Mouse (Mus musculus) adrenal gland, adult 2 months (tissue): Measurements from ENCODE around the gene Ice2. TPM values are rescaled to one million over a fixed set of nuclear protein-coding genes. Genes with fewer than 3 reads are reported as not detected.

Source experiments
- DNase-seq: peaks from one replicate; pipeline ENCODE4 v3.0.0; 2021
- long read RNA-seq: library from polyadenylated mRNA; stranded (forward); transcript quantifications from one replicate; pipeline ENCODE4 v2.0.0, GENCODE M21; 2021
- polyA plus RNA-seq: library from polyadenylated mRNA; depleted of rRNA; stranded (reverse); fragments of >200 nt; gene quantifications from 2 replicates; pipeline ENCODE4 v1.2.3, GENCODE M21; 2012; rRNA removed
- total RNA-seq, 2 experiments: library from RNA; stranded (reverse); gene quantifications; 2 replicates each; pipeline ENCODE4 v1.2.3; 2021

Gene Ice2
- total RNA-seq (10 to 100 TPM; 13.1 to 13.7 TPM), polyA plus RNA-seq (1.5 and 1.7 TPM in 2 replicates)
- long read RNA-seq, full-length matches to known transcripts = 3 of 4 reads
- long read RNA-seq, partial matches to known transcripts = 0 of 4 reads
- long read RNA-seq, other reads (novel, unspliced or antisense) = 1 of 4 reads

- DNase-seq = peak; percentile 86
Observed at GRCm38 (mm10) chr9:69397760-69398452, at the start of gene Ice2. Gene Ice2, plus strand, starts transcription at chr9:69397906.

- no peak for DNase-seq
Observed at GRCm38 (mm10) chr9:69349537-69349936, 48.2 kb upstream of the Ice2 start.

GRCm38 (mm10) chr9:69354228-69354627 lies 43.5 kb upstream of the Ice2 start:
- no peak for DNase-seq

DNA sequence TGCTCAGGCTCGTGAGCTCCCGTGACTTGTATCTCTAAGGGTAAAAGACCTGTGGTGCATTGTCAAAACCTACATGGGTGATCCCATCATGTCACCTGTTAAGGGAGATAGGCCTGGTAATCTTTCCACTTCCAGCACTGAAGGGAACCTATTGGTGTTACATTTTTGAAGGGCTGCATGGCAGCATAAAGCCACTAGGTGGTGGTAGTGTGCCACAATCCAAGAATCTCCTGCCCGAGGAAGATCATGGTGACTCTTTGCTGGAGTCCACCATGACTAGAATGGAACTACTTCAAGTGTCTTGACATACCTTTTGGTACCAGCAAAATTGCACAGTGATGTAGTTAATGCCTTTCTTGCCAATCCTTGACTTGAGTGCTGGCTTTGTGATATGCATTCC lies 39.9 kb upstream of the Ice2 start:
- DNase-seq = peak; percentile 66

DNA sequence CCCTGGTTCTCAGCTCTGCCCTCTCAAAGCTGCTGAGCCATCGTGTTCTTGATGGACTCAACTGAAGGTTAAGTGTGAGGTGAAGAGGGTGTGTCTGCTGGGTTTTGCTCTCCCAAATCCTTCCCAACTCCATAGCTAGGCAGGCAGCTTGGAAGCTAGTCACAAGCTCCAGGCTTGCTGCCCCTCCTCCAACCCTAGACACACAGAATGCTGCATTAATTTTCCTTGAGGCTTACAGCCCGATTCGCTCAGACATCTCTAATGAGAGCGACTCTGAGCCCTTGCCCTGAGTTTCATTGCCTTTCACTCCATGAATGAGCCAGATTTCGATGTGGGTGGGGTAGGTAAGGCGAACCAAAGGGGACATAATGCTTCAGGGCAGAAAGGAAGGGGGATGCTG lies 38.9 kb upstream of the Ice2 start:
- no peak for DNase-seq

DNA sequence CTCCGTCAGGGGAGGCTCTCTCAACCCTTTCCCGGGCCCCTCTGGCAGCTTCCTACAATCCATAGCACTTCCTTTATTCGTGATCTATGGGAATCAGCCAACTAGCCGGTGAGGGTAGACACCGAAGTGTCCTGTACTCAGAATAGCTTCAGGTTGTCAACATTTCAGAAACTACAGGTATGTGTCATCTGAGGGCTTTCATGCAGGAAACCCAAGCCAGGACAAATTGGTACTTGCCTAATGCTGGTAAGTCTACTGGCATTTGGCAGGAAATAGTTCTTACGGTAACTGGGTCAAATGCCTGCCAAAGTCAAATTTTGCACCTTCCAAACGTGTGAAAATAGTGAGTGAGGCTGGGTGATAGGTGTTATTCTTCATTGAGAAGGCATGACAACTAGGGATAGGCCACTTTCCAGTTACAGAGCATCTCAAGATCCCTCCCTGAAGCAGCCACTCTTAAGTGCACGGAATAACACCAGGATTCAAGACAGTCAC lies 35.7 kb upstream of the Ice2 start:
- DNase-seq = no peak

- DNase-seq = no peak
Observed at GRCm38 (mm10) chr9:69362766-69363165, 34.9 kb upstream of the Ice2 start.

GRCm38 (mm10) chr9:69364117-69364516 lies 33.6 kb upstream of the Ice2 start:
- DNase-seq = no peak

DNA sequence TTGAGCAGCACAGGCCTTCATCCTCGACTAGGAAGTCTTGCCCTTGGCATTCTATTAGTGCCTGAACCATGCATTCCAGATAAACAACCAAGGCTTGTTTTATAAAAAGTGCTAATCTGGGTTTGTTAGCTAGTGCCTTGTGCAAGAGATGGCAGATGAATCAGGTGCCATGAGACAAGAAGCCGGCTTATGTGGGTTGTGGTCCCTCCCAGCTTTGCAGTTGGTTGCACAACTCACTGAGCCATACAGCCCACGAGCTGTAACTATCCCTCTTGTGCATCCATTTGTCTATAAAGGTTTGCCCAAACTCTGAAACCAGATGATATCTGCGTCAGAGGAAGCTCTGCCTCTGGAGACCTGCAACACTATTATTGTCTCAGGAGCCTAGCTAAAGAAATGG lies 30.7 kb upstream of the Ice2 start:
- no peak for DNase-seq

DNA sequence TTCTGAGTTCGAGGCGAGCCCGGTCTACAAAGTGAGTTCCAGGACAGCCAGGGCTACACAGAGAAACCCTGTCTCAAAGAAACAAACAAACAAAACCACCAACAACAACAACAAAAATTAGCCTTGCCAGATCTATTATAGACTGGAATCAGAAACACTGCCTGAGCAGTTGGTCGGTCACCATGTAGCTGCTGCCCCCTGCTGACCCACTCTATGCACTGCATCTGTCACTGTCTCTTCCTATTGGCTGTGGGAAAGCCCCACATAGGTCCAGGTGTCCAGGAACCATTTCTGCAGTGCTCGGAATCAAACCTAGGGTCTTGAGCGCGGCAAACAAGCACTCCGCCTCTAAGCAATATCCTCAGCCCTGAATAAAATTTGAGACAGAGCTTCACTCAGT lies 29.6 kb upstream of the Ice2 start:
- DNase-seq = peak; percentile 63

DNA sequence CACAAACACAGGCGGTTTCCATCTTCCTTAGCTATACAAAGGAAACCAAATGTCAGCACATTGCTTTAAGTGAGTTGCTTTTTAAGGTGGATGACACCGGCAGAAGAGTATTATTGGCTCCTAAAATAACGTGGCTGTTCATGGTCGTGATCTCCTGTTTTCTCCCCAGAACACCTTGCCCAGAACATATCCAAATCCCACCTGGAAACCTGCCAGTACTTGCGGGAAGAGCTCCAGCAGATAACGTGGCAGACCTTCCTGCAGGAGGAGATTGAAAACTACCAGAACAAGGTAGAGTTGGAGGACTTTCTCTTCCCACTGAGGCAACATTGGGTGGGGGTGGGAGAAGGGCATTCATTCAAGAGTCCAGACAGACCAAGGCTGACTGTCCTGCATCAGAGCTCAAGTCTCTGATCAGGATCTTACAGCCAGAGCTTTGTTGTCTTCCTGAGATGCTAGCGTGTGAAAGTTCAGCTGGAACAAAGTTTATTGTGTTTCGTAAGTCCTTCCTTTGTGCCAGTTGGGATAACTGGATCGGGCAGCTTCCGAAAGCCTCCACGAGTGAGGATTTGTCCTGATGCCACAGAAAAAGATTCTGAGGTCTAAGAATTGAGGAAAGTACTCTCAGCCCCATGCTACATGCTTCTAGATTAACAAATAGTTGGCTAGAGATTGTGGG lies 26.5 kb upstream of the Ice2 start:
- DNase-seq = peak; percentile 20

GRCm38 (mm10) chr9:69372871-69373270 lies 24.8 kb upstream of the Ice2 start:
- no peak for DNase-seq

- no peak for DNase-seq
Observed at GRCm38 (mm10) chr9:69376982-69377653, 20.6 kb upstream of the Ice2 start.

DNA sequence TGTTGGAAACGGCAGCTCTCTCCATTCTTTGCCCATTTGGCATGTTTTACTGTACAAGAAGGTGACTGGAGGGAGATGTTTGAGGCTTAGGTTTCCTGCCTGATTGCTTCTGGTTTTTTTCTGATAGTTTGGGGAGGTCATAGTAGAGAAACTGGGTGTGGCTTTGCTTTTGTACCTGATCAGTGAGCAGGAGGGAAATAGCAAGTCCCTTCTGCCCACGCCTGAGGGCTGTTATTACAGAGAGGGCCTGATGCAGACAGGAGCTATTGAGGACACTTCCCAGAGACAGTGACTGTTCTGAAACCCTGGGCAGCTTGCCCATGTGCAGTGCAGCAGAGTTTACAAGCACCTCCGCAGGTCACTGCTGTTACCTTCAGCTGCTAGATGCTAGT lies 20.1 kb upstream of the Ice2 start:
- no peak for DNase-seq

DNA sequence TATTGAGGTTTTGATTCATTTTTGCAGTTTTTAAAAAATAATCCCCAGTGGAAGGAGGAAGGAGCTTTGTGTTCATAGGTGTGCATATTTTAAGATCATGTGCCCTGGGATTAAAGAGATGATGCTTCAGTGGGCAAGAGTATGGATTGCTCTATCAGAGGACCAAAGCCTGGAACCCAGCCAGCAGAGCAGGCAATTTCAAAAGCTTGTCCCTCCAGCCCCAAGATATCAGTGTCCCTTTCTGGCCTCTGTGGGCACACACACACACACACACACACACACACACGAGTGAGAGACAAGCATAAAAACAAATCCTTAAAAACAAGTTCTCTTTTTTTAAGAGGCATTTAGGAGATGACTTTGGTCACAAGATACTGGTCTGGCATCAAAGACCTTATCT lies 17.2 kb upstream of the Ice2 start:
- DNase-seq = no peak

DNA sequence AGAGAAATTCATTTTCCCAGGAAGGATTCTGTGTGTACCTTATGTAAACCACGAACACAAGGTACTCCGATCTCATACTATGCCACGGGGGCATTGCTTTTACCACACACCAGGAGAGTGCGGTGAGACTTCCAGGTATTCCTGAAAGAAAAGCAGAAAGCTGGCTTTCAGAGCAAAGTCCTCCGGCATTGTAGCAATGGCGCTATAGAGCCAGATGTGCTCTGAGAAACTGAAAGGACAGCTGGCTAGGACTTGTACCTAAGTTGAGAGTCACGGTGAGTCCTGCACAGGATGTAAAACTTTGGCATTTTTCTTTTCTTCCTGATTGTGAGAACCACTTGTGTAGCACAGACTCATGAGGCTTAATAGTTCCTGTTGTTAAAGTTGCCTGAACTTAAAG lies 16.0 kb upstream of the Ice2 start:
- DNase-seq = no peak

GRCm38 (mm10) chr9:69384475-69384874 lies 13.2 kb upstream of the Ice2 start:
- no peak for DNase-seq

GRCm38 (mm10) chr9:69384905-69385304 lies 12.8 kb upstream of the Ice2 start:
- DNase-seq = no peak

DNA sequence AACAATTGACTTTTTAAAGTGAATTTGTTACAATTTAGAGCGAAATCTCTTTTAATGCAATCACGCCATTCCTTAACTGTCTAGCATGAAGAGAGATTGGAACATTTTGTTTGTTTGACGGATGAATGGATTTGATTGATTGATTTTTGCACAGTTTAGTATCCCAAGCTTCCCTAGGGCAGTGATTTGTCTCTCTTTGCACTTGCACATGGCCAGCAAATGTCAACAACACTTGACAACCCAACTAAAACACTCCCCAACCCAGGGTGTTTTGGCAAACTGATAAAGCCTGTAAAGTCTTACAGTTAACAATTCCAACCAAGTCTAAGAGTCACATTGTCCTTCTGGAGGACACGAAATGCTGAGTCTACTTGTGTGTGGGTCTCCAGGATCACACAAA lies 10.4 kb upstream of the Ice2 start:
- DNase-seq = no peak

DNA sequence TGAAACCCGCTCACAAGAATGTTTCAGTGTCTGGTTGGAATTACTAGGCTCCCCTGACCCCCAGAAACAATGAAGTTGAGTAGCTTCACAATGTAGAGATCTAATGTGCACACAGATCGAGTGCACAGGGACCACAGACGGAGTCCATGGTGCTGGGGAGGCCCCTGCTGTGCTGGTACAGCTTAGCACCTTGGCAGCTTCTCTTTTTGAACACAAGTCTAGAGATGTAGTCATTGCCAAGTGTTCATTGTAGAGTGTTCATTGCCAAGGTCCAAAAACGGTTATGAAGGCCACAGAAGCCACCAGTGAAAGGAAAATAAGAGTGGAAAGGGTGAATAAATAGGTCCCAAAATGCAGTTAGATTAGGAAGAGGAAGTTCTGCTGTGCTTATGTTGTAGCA lies 7.1 kb upstream of the Ice2 start:
- DNase-seq = no peak

DNA sequence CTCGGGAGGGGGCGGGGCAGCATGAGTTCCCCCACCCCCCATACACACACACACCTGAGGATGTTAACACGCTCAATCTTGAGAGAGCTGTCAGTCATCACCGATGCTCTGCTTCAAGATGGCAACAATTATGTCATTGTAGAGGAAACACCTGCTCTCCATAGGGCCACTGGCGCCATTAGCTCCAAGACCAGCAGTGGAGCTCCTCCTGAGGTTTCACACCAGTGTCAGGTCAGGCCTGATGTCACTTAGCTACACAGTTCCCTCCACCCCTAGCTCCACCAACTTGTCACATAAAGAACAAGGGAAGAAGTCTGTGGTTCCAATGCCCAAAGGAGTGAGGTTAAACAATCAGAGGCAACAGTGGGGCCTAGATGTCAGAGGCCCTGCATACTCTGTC lies 3.5 kb upstream of the Ice2 start:
- no peak for DNase-seq

- DNase-seq = no peak
Observed at GRCm38 (mm10) chr9:69397432-69397759, 310 bp upstream of the Ice2 start.

DNA sequence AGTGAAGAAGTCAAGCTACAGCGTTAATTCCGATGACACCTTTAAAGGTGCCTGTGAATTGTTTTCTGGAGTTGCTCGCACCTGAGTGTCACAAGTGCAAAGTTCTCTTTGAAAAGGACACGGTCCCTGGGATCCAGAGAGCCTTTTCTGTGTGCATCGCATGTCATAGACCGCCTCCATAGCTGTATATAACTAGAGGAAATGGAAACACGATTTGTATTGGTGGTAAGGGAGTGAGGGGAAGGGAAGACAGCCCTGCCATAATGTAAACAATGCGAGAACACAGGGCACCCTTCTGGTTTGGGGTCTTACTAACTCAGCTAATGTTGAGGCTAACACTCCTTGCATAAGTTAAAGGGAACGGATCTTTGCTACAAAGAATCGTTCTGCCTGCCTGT lies 746 bp downstream of the Ice2 start:
- DNase-seq = no peak
